ENCODE assay signal across 12 mouse cellular contexts in the genomic region with DNA sequence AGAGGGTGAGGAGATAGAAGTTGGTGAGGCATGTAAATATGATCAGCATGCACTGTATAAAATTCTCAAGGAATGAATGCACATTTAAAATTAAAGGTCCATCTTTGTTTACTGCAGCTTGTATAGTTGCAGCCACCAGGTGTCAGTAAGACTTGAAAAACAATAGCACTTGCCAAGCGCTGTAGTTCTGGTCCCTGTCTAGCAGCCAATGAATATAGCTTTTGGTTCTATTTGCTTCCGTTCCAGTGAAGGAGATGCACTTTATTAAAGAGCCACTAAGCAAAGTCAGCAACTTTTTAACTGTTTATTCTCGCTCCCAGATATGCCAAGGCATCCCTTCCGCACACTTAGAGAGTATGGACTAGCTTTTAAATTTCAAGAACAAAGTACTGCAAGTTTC.
DNase-seq lines count a peak whose midpoint lies in the region; ATAC-seq and TF ChIP-seq lines count a peak whose summit lies in the region.
"Had no signal": no experiment of that assay in that cellular context is flagged by ENCODE, and none has a peak within 500 bp of the region (broad histone marks: within the 10 kb centered on the region; RNA-seq: fewer than 3 reads in every experiment).

No protein-coding gene starts in this region.

- no peak for DNase-seq in cerebellum, postnatal 4 days (ENCODE audit: low spot score in 2 of 2)
- peak; percentile 66 for DNase-seq in kidney, postnatal 0 days (ENCODE audit: low spot score)
- DNase-seq in 3T3-L1 (ENCODE audit: low read depth, low spot score), result peak; percentile 4
- DNase-seq in cerebellum, adult 9-11 months, result peak; percentile 37
- no peak for DNase-seq in heart, adult 18-20 months
- DNase-seq: gastrocnemius, postnatal 14 days; layer of hippocampus, adult 9-11 months; thymus, postnatal 4 days had no signal

- H3K27ac ChIP-seq in kidney, postnatal 0 days, result no peak overlapping the region
- no peak overlapping the region for H3K27ac ChIP-seq in kidney, embryonic 15.5 days
- no peak overlapping the region for H3K27ac ChIP-seq in liver, embryonic 12.5 days
- H3K27ac ChIP-seq: liver, embryonic 14.5 days had no signal

- no peaks in the 10 kb centered on the region for H3K27me3 ChIP-seq in kidney, postnatal 0 days (ENCODE audit: insufficient read depth, low read length)
- no peaks in the 10 kb centered on the region for H3K27me3 ChIP-seq in kidney, embryonic 15.5 days
- no peaks in the 10 kb centered on the region for H3K27me3 ChIP-seq in liver, embryonic 12.5 days (replicated peaks)

- peak; percentile 64 for TF ChIP-seq CTCF in kidney, postnatal 0 days (IDR thresholded peaks at IDR 0.05; ENCODE audit: low read depth)

- H3K9me3 ChIP-seq in kidney, postnatal 0 days (replicated peaks; ENCODE audit: low read length), result no peaks in the 10 kb centered on the region
- no peaks in the 10 kb centered on the region for H3K9me3 ChIP-seq in kidney, embryonic 15.5 days (replicated peaks)
- no peaks in the 10 kb centered on the region for H3K9me3 ChIP-seq in liver, embryonic 12.5 days (replicated peaks)

- ATAC-seq in cerebellum, adult (ENCODE audit: insufficient number of reproducible peaks, low FRiP score, low TSS enrichment), result peak; percentile 23; the same call in 1 of the 2 replicates
- no peak for ATAC-seq in kidney, postnatal 0 days (replicated peaks; ENCODE audit: low FRiP score, low read depth)
- ATAC-seq in kidney, embryonic 15.5 days (replicated peaks; ENCODE audit: low FRiP score), result no peak
- ATAC-seq in liver, embryonic 12.5 days, result no peak

- H3K4me3 ChIP-seq in kidney, postnatal 0 days (replicated peaks; ENCODE audit: low read depth, low read length), result no peak overlapping the region
- no peak overlapping the region for H3K4me3 ChIP-seq in kidney, embryonic 15.5 days (replicated peaks)
- H3K4me3 ChIP-seq in liver, embryonic 12.5 days, result no peak overlapping the region

- H3K36me3 ChIP-seq in kidney, postnatal 0 days (ENCODE audit: insufficient read depth, low read length), result no peaks in the 10 kb centered on the region
- H3K36me3 ChIP-seq in kidney, embryonic 15.5 days, result no peaks in the 10 kb centered on the region
- no peaks in the 10 kb centered on the region for H3K36me3 ChIP-seq in liver, embryonic 12.5 days

- WGBS in kidney, postnatal 0 days, result 62% methylated on average over 4 of the region's 4 CpGs
- 68% methylated on average over 4 of the region's 4 CpGs for WGBS in kidney, embryonic 15.5 days
- WGBS in liver, embryonic 12.5 days (ENCODE audit: insufficient replicate concordance), result 46% methylated on average over 4 of the region's 4 CpGs

- no peaks in the 10 kb centered on the region for H3K4me1 ChIP-seq in kidney, postnatal 0 days (replicated peaks; ENCODE audit: insufficient read depth, low read length)
- H3K4me1 ChIP-seq in kidney, embryonic 15.5 days, result no peaks in the 10 kb centered on the region
- no peaks in the 10 kb centered on the region for H3K4me1 ChIP-seq in liver, embryonic 12.5 days

- no peak overlapping the region for H3K9ac ChIP-seq in kidney, postnatal 0 days (ENCODE audit: low read depth, low read length)
- no peak overlapping the region for H3K9ac ChIP-seq in kidney, embryonic 15.5 days
- H3K9ac ChIP-seq in liver, embryonic 12.5 days, result no peak overlapping the region
- H3K9ac ChIP-seq: liver, embryonic 14.5 days had no signal

- H3K4me2 ChIP-seq in kidney, postnatal 0 days (ENCODE audit: low read length), result no peak overlapping the region
- H3K4me2 ChIP-seq in kidney, embryonic 15.5 days, result no peak overlapping the region
- H3K4me2 ChIP-seq in liver, embryonic 12.5 days, result no peak overlapping the region

Comparison
In these comparisons a context has a peak if more than half of its experiments do, and no peak if none do; other contexts are left out.
1. DNase-seq: peak in kidney, postnatal 0 days (single experiment), 3T3-L1 (single experiment) and cerebellum, adult 9-11 months (single experiment); none in cerebellum, postnatal 4 days (0 of 2) and heart, adult 18-20 months (0 of 2).